Mouse (Mus musculus) layer of hippocampus, postnatal 10 days (tissue): ENCODE results near the gene Gucd1. TPM values are rescaled to one million over a fixed set of nuclear protein-coding genes. Genes with fewer than 3 reads are reported as not detected.
A peak's percentile ranks its signal among the peaks of the same experiment; 100 is the strongest.
"Not testable (repeated sequence)": the region's sequence is repeated elsewhere in the genome, so short reads cannot be mapped to it uniquely, and the experiment has no call there.

ENCODE experiments used
- DNase-seq, 2 experiments: peaks; one replicate each; pipeline ENCODE4 v3.0.0; 2021; ENCODE audit warnings: low spot score in 2 of 2
- total RNA-seq, 2 experiments: library from RNA; stranded (reverse); gene quantifications; 2 replicates each; pipeline ENCODE4 v1.2.3; 2021

Gucd1 gene
- total RNA-seq, 2 experiments from 2014 or later = 19.4 to 23.7 TPM

- DNase-seq = no peak
Measured at GRCm38 (mm10) chr10:75536123-75536522, 18.4 kb upstream of the Gucd1 start.

- no peak for DNase-seq
Measured at GRCm38 (mm10) chr10:75535423-75535822, 17.7 kb upstream of the Gucd1 start.

- DNase-seq = no peak
Measured at GRCm38 (mm10) chr10:75534934-75535333, 17.2 kb upstream of the Gucd1 start.

GRCm38 (mm10) chr10:75534216-75534615 is 16.4 kb upstream of the Gucd1 start:
- DNase-seq = no peak

- DNase-seq = no peak
Measured at GRCm38 (mm10) chr10:75531532-75532090, 13.8 kb upstream of the Gucd1 start.

- DNase-seq = no peak
Measured at GRCm38 (mm10) chr10:75530322-75530721, 12.6 kb upstream of the Gucd1 start.

- not testable (repeated sequence) for DNase-seq
Measured at GRCm38 (mm10) chr10:75525450-75525849, 7.7 kb upstream of the Gucd1 start.

- DNase-seq = no peak
Measured at GRCm38 (mm10) chr10:75521643-75522042, 3.9 kb upstream of the Gucd1 start.

GRCm38 (mm10) chr10:75520581-75520980 is 2.8 kb upstream of the Gucd1 start:
- DNase-seq = no peak

GRCm38 (mm10) chr10:75517073-75517757 is 557 bp downstream of the Gucd1 start, which contains the start of gene Snrpd3:
Snrpd3 (plus strand) TSS chr10:75517551.
- DNase-seq = peak; percentile 83 to 89

GRCm38 (mm10) chr10:75516724-75517072 is 1.1 kb downstream of the Gucd1 start:
- DNase-seq = no peak

GRCm38 (mm10) chr10:75516038-75516723 is 1.6 kb downstream of the Gucd1 start:
- DNase-seq = no peak

- no peak for DNase-seq
Measured at GRCm38 (mm10) chr10:75515216-75516037, 2.3 kb downstream of the Gucd1 start.

- DNase-seq = no peak
Measured at GRCm38 (mm10) chr10:75514361-75514760, 3.4 kb downstream of the Gucd1 start.

GRCm38 (mm10) chr10:75513306-75514067 is 4.3 kb downstream of the Gucd1 start:
- DNase-seq = no peak

- no peak for DNase-seq
Measured at GRCm38 (mm10) chr10:75512796-75513195, 5.0 kb downstream of the Gucd1 start.

- no peak for DNase-seq
Measured at GRCm38 (mm10) chr10:75511897-75512296, 5.9 kb downstream of the Gucd1 start.

- no peak for DNase-seq
Measured at GRCm38 (mm10) chr10:75511060-75511459, 6.7 kb downstream of the Gucd1 start.

GRCm38 (mm10) chr10:75510446-75510845 is 7.3 kb downstream of the Gucd1 start:
- DNase-seq = no peak

- not testable (repeated sequence) for DNase-seq
Measured at GRCm38 (mm10) chr10:75505928-75506327, 11.8 kb downstream of the Gucd1 start.

GRCm38 (mm10) chr10:75505130-75505495 is 12.7 kb downstream of the Gucd1 start:
- DNase-seq = no peak
